Comparison of ENCODE assay signal across 7 mouse cellular contexts in the genomic region with DNA sequence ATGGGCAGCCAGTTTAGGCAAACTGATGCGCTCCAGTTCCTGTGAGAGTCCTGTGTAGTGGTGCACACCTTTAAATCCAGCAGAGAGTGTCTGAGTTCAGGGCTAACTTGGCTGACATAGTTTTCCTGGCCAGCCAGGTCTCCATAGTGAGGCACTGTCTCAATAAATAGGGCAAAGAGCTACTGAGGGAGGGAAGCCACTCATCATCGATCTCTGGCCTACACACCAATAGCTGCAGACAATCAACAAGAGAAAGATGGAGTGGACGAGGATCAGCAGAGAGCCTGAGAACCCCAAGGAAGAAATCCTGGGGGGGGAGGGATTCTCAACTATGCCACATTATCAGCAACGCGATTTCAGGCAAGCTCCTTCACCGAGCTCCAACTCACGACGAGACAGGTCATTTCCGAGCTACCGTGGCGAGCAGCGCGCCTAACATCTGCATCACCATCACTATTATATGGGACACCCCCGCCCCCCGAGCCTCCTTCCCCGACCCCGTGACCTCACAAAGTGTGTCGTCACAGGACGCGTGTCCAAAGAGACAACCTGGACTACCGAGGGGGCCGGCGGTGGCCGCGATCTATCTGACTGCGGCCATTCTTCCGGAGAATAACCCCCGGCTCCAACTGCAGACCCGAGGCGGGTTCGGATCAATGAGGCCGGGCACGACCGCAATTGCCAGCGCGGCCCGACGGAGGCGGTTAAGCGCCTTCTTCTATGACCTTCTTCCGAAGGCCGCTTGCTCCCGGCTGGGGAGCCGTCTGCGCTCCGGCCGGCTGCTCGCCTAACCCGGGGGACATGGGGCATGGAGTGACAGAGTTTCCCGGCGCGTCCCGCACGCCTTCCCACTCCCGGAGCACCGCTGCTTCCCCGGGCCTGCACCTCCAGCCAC. TPM values are rescaled to one million over a fixed set of nuclear protein-coding genes. Genes with fewer than 3 reads are reported as not detected.
A peak's percentile ranks its signal among the peaks of the same experiment; 100 is the strongest.
DNase-seq lines count a peak whose midpoint lies in the region; ATAC-seq and TF ChIP-seq lines count a peak whose summit lies in the region.

No protein-coding gene starts in this region.

- WGBS in forebrain, embryonic 16.5 days = 2% methylated on average over 57 of the region's 57 CpGs
- WGBS in liver, embryonic 12.5 days (ENCODE audit: insufficient replicate concordance) = 5% methylated on average over 57 of the region's 57 CpGs

- no peak for TF ChIP-seq POLR2A in brain, embryonic 14.5 days (IDR thresholded peaks at IDR 0.05; ENCODE audit: borderline replicate concordance, extremely low read depth, insufficient read depth, insufficient read length, poor library complexity, severe bottlenecking)

- peaks cover 23% of the 10 kb centered on the region for H3K4me1 ChIP-seq in forebrain, embryonic 16.5 days (replicated peaks; ENCODE audit: control insufficient read depth, insufficient read depth, low read length)
- H3K4me1 ChIP-seq in liver, embryonic 12.5 days = peaks cover 46% of the 10 kb centered on the region

- H3K4me2 ChIP-seq in forebrain, embryonic 16.5 days (ENCODE audit: low read length) = peak overlapping the region; percentile 83
- peak overlapping the region; percentile 90 for H3K4me2 ChIP-seq in liver, embryonic 12.5 days

- no peaks in the 10 kb centered on the region for H3K27me3 ChIP-seq in forebrain, embryonic 16.5 days (replicated peaks; ENCODE audit: control insufficient read depth, insufficient read depth, low read length)
- no peaks in the 10 kb centered on the region for H3K27me3 ChIP-seq in liver, embryonic 12.5 days (replicated peaks)

- ATAC-seq in forebrain, embryonic 16.5 days = peak; percentile 54
- ATAC-seq in inflammation-experienced regulatory T-cells, adult 6 months = peak; percentile 10
- peak; percentile 48 for ATAC-seq in liver, embryonic 12.5 days

- DNase-seq in thymus, postnatal 0 days (ENCODE audit: low spot score) = peak; percentile 33
- DNase-seq in thymus, postnatal 25 days = no peak
- DNase-seq in brain, embryonic 14.5 days (ENCODE audit: low read depth) = peak; percentile 15
- peak; percentile 54 for DNase-seq in naive thymus-derived CD4-positive, alpha-beta T cell, adult 2 months (ENCODE audit: low read depth)

- H3K36me3 ChIP-seq in forebrain, embryonic 16.5 days (ENCODE audit: control insufficient read depth, insufficient read depth) = no peaks in the 10 kb centered on the region
- peaks cover 13% of the 10 kb centered on the region for H3K36me3 ChIP-seq in liver, embryonic 12.5 days

- no peak for TF ChIP-seq CTCF in brain, embryonic 14.5 days (IDR thresholded peaks at IDR 0.05; ENCODE audit: borderline replicate concordance, extremely low read depth, insufficient read depth, insufficient read length)

- H3K9ac ChIP-seq in forebrain, embryonic 16.5 days (replicated peaks; ENCODE audit: low read depth, low read length) = peak overlapping the region; percentile 95
- peak overlapping the region; percentile 96 for H3K9ac ChIP-seq in liver, embryonic 12.5 days

- no peaks in the 10 kb centered on the region for H3K9me3 ChIP-seq in forebrain, embryonic 16.5 days (ENCODE audit: control insufficient read depth, low read length)
- peaks cover 6% of the 10 kb centered on the region for H3K9me3 ChIP-seq in liver, embryonic 12.5 days (replicated peaks)

- peak overlapping the region; percentile 86 for H3K27ac ChIP-seq in forebrain, embryonic 16.5 days (ENCODE audit: low read length)
- peak overlapping the region; percentile 90 for H3K27ac ChIP-seq in liver, embryonic 12.5 days

- peak overlapping the region; percentile 99 for H3K4me3 ChIP-seq in forebrain, embryonic 16.5 days (replicated peaks; ENCODE audit: low read length)
- peak overlapping the region; percentile 98 for H3K4me3 ChIP-seq in liver, embryonic 12.5 days

RNA-seq across cellular contexts. Expression of a gene that starts 0.9 kb away (rescaled TPM):
- 777 and 795 TPM in 2 replicates for polyA plus RNA-seq in thymus, postnatal 0 days (2015; fragmentation: Nextera tagmentation; extraction: Ambion mirVana)
- polyA plus RNA-seq in brain, embryonic 14.5 days (2012; rRNA removed) = 115 and 144 TPM in 2 replicates
- polyA plus RNA-seq in forebrain, embryonic 16.5 days (2015; fragmentation: Nextera tagmentation; extraction: Ambion mirVana) = 355 and 370 TPM in 2 replicates
- 100 to 1,000 TPM; 341 to 392 (median 352) TPM for polyA plus RNA-seq in inflammation-experienced regulatory T-cells, adult 6 months (2017; shearing (Covaris generic))
- 401 and 406 TPM in 2 replicates for polyA plus RNA-seq in liver, embryonic 12.5 days (2016; fragmentation: Nextera tagmentation; extraction: Ambion mirVana)

RNA-seq across cellular contexts. Expression of a gene that starts 37.3 kb away (rescaled TPM):
- 19.8 and 20.9 TPM in 2 replicates for polyA plus RNA-seq in thymus, postnatal 0 days (2015; fragmentation: Nextera tagmentation; extraction: Ambion mirVana)
- polyA plus RNA-seq in brain, embryonic 14.5 days (2012; rRNA removed) = 33.8 and 35.8 TPM in 2 replicates
- 27.0 and 30.3 TPM in 2 replicates for polyA plus RNA-seq in forebrain, embryonic 16.5 days (2015; fragmentation: Nextera tagmentation; extraction: Ambion mirVana)
- polyA plus RNA-seq in inflammation-experienced regulatory T-cells, adult 6 months (2017; shearing (Covaris generic)) = under 1 TPM in 2 of 3 experiments, not detected in 1; 0.60 to 0.82 TPM
- 2.1 and 2.5 TPM in 2 replicates for polyA plus RNA-seq in liver, embryonic 12.5 days (2016; fragmentation: Nextera tagmentation; extraction: Ambion mirVana)

RNA-seq across cellular contexts. Expression of a gene that starts 54.7 kb away (rescaled TPM):
- not detected in 2 replicates for polyA plus RNA-seq in thymus, postnatal 0 days (2015; fragmentation: Nextera tagmentation; extraction: Ambion mirVana)
- polyA plus RNA-seq in brain, embryonic 14.5 days (2012; rRNA removed) = 1.8 and 2.0 TPM in 2 replicates
- 0.34 and 0.60 TPM in 2 replicates for polyA plus RNA-seq in forebrain, embryonic 16.5 days (2015; fragmentation: Nextera tagmentation; extraction: Ambion mirVana)
- not detected for polyA plus RNA-seq in inflammation-experienced regulatory T-cells, adult 6 months (2017; shearing (Covaris generic))
- polyA plus RNA-seq in liver, embryonic 12.5 days (2016; fragmentation: Nextera tagmentation; extraction: Ambion mirVana) = 0.10 TPM in 1 of 2 replicates, not detected in the other
